Mouse (Mus musculus) adrenal gland, postnatal 25 days (tissue): ENCODE data around the gene Mtmr4. TPM values are rescaled to one million over a fixed set of nuclear protein-coding genes. Genes with fewer than 3 reads are reported as not detected.

ENCODE experiments used
- DNase-seq: peaks from one replicate; pipeline ENCODE4 v3.0.0; 2021; ENCODE audit warnings: mixed read lengths
- total RNA-seq: library from RNA; stranded (reverse); gene quantifications from 2 replicates; pipeline ENCODE4 v1.2.3, GENCODE M21; 2021

Mtmr4 gene
- total RNA-seq, 1 experiment from 2014 or later, result 33.2 TPM

DNA sequence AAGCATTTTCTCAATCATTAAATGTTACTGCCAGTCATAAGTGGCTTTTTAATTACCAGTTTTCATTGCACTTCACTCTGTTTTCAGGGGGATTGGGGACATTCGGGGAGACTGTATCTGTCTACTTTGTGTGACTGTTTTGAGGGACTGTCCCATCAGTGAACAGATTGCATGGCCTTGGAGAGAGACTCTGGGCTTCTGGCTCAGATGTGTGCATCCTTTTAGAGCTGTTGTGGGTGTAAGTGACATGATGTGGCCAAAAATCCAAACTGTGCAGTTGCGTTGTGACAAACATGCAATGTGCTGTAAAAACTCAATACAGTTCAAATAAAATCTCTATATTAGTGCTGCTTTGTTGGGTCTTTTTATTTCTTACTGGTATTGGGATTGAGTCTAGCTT is 24.0 kb downstream of the Mtmr4 start:
- no peak for DNase-seq

GRCm38 (mm10) chr11:87616790-87617474 is 25.0 kb downstream of the Mtmr4 start, which contains the start of gene Hsf5:
TSS of gene Hsf5 (plus strand) at chr11:87617164.
- no peak for DNase-seq

DNA sequence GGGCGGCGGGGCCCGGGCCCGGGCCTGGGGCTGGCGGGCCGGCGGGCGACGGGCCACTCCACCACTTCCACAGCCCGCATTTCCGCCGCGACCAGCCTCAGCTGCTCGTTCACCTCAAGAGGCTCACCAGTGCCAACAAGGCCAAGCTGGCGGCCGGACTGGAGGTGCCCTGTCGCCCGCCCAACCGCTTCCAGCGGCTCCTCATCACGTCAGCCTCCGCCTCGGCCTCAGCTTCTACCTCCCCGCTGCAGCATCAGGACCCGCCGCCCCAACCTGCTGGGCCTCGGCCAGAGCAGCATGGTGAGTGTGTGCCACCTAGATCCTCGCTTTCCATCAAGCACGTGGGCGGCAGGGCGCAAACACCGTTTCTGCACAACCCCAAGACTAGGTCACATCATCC is 25.6 kb downstream of the Mtmr4 start:
- DNase-seq, result no peak

DNA sequence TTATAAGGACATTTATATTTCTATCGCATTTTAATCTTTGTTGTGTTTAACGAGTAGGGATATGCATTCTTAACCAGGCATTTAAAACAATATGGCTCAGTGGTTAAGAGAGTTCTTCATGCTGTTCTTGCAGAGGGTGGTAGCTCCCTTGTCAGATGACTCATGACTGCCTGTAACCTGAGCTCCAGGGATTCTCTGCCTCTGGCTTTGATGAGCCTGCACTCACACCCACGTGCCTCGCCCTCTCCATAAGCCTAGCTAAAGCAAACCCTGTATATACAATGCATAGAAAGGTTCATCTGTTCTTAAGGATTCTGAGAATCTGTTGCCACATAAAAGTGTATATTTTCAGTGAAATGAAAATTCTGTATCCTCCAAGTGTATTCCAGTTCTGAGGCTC is 31.2 kb downstream of the Mtmr4 start:
- no peak for DNase-seq

DNA sequence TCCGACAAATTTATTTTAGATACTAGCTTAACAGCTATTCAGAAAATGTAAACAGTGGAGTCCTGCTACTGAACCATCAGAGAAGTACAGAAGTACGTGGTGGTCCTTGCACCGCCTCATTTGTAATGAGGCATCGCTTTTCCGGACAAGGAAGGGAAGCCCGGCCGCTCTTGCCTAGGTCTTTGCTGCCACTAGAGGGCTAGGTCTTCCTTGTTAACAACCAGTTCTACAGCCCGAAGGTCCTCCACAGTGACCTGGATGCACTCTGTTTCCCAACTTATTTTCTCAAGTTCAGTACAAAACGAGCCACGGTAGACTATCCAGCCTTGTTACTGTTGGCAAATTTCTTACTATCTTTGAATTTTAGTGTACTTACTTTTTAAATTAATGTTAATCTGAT is 37.9 kb downstream of the Mtmr4 start:
- DNase-seq, result peak; percentile 43

DNA sequence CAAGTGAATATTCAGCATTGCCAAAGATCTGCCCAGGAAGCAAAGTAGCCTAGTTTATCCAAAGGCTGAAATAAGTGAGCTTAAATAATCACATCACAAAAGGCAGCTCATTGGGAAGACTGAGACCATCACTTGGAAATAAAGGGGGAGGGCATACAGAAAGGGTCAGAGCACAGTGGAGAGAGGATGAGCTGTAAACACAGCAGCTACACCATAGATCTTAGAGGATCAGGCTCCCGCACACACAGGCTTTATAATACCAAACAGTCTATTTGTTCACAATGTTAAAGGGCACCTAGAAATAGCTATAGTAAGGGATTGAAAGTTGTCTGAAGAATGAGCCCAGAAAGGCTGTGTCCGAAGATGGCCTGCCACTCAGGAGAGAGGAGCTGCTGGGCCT is 46.8 kb downstream of the Mtmr4 start:
- DNase-seq, result no peak

GRCm38 (mm10) chr11:87639206-87639605 is 47.2 kb downstream of the Mtmr4 start:
- peak; percentile 79 for DNase-seq

GRCm38 (mm10) chr11:87642865-87643264 is 50.9 kb downstream of the Mtmr4 start:
- DNase-seq, result no peak

GRCm38 (mm10) chr11:87654693-87655092 is 62.7 kb downstream of the Mtmr4 start:
- DNase-seq, result no peak

- DNase-seq, result no peak
These were observed 67.3 kb downstream of the Mtmr4 start for GRCm38 (mm10) chr11:87659216-87659615.

DNA sequence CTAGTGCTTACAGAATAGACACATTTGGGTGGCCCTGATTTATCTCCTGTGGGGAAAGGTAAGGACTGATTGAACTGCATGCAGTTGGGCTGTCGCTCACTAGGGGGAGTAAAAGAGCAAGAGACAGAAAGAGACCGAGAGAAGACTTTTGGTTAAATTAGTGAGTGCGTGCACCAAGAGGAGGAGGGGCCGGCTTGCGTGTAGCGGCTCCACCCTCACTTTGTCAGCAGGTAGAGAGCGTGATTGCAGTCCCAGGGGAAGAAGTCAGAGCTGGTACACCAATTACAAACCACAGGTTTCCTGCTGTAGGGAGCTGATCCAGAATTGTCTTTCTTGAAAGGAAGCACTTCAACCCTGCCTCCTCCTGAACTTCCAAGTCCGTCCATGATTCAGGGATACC is 70.4 kb downstream of the Mtmr4 start, which contains the start of gene Rnf43:
Gene Rnf43, plus strand, starts transcription at position 316 of the 400 bp plus-strand sequence.
- DNase-seq, result peak; percentile 83

GRCm38 (mm10) chr11:87662822-87663221 is 70.9 kb downstream of the Mtmr4 start:
- DNase-seq, result no peak

DNA sequence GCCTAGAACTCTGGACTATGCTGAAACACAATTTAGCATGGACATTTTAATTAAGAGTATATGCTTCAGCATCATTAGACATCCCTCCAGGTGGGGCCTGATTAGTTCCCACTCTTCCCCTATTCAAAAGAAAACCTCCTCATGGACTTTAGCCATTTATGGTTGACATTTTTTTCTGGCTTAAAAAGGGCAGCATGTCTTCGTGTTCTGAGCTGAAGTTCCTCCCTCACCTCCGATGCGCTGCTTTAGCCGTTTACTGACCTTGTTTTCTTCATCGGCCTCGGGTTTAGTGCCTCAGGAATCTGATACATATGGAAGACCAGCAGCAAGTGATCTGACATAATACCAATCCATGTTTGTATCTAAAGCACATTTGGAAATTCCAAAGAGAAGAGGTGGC is 72.0 kb downstream of the Mtmr4 start:
- DNase-seq, result no peak

- DNase-seq, result peak; percentile 16
These were observed 72.6 kb downstream of the Mtmr4 start for GRCm38 (mm10) chr11:87664521-87664920.

DNA sequence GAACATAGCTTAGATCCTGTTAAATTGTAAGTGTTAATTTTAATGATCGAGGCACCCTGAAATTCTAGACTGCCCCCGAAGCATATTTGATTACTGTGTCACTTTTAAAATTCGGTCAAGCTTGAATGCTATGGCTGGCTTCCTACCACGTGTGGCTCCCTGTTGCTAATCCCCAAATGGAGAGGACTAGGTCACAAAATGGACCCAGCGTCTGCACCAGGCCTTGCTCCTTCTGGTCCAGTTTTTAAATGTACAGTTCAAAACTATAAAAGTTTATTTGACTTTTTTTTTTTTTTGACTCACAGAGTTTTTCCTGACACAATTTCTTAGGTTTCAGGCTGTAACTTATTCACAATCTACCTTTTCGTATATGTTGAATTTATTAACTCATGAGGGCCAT is 73.3 kb downstream of the Mtmr4 start:
- no peak for DNase-seq

DNA sequence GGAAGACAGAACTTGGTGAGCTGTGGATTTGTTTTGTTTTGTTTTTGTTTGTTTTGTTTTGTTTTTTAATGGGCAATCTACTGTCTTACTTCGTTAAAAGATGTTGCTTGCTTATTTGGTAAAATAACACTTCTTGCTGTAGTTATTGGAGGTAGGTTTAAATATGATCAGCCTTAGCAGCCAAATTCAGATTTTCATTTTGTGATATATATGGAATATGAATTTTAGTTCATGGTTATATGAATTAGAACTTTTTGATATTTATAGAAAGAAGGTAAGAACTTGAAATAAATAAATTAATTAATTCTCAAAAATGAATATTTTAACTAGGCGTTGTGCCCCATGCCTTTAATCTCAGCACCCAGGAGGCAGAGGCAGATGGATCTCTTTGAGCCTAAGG is 73.7 kb downstream of the Mtmr4 start:
- no peak for DNase-seq

Other genes with a start within 250 kb of the Mtmr4 start
- 24.3 and 28.3 TPM in 2 replicates for gene Ppm1e, start 233.1 kb upstream of the Mtmr4 start, total RNA-seq
- gene Rad51c, start 187.2 kb upstream of the Mtmr4 start, total RNA-seq, result 2.0 and 3.2 TPM in 2 replicates
- 0.19 and 1.1 TPM in 2 replicates for gene Tex14, start 187.1 kb upstream of the Mtmr4 start, total RNA-seq
- gene Gm11492, start 25.5 kb upstream of the Mtmr4 start, total RNA-seq, result not detected in 2 replicates
- 24.3 and 38.6 TPM in 2 replicates for gene Sept4, start 23.3 kb upstream of the Mtmr4 start, total RNA-seq
- 0.09 and 0.24 TPM in 2 replicates for gene Hsf5, start 25.0 kb downstream of the Mtmr4 start, total RNA-seq
- gene Rnf43, start 70.6 kb downstream of the Mtmr4 start, total RNA-seq, result 5.5 and 6.1 TPM in 2 replicates
- 59.0 and 84.6 TPM in 2 replicates for gene Supt4a, start 145.4 kb downstream of the Mtmr4 start, total RNA-seq
- gene Tspoap1, start 168.4 kb downstream of the Mtmr4 start, total RNA-seq, result 7.4 and 9.4 TPM in 2 replicates
- gene Mpo, start 201.4 kb downstream of the Mtmr4 start, total RNA-seq, result not detected in 2 replicates
- gene Lpo, start 236.1 kb downstream of the Mtmr4 start, total RNA-seq, result not detected in 2 replicates